Mouse (Mus musculus): ENCODE measurements around the gene Prss22. TPM values are rescaled to one million over a fixed set of nuclear protein-coding genes. Genes with fewer than 3 reads are reported as not detected.

Gene Prss22
- polyA plus RNA-seq, 1 experiment from 2014 or later, result 2.5 TPM

Small RNA genes lying within 50 kb of the gene (microRNA-seq; reads per million reads assigned to microRNA genes)
- gene Gm27700, result not detected

Other genes starting within 250 kb of the Prss22 start
- gene Flywch1, start 226.5 kb downstream of the Prss22 start, polyA plus RNA-seq (2015; fragmentation: Nextera tagmentation; extraction: Ambion mirVana), result 90.2 and 95.6 TPM in 2 replicates
- gene Flywch2, start 212.0 kb downstream of the Prss22 start, polyA plus RNA-seq (2015; fragmentation: Nextera tagmentation; extraction: Ambion mirVana), result 54.1 and 65.1 TPM in 2 replicates
- gene Srrm2, start 207.6 kb downstream of the Prss22 start, polyA plus RNA-seq (2015; fragmentation: Nextera tagmentation; extraction: Ambion mirVana), result 616 and 642 TPM in 2 replicates
- 1,169 and 1,240 TPM in 2 replicates for gene Elob, start 169.0 kb downstream of the Prss22 start, polyA plus RNA-seq (2015; fragmentation: Nextera tagmentation; extraction: Ambion mirVana)
- gene Prss33, start 162.0 kb downstream of the Prss22 start, polyA plus RNA-seq (2015; fragmentation: Nextera tagmentation; extraction: Ambion mirVana), result 0.38 and 0.48 TPM in 2 replicates
- 0.78 TPM in 1 of 2 replicates, not detected in the other for gene Prss32, start 154.2 kb downstream of the Prss22 start, polyA plus RNA-seq (2015; fragmentation: Nextera tagmentation; extraction: Ambion mirVana)
- 2.0 TPM in 2 replicates for gene Prss41, start 153.9 kb downstream of the Prss22 start, polyA plus RNA-seq (2015; fragmentation: Nextera tagmentation; extraction: Ambion mirVana)
- not detected in 2 replicates for gene Prss21, start 130.0 kb downstream of the Prss22 start, polyA plus RNA-seq (2015; fragmentation: Nextera tagmentation; extraction: Ambion mirVana)
- not detected in 2 replicates for gene Dcpp1, start 117.2 kb downstream of the Prss22 start, polyA plus RNA-seq (2015; fragmentation: Nextera tagmentation; extraction: Ambion mirVana)
- not detected in 2 replicates for gene Dcpp2, start 117.2 kb downstream of the Prss22 start, polyA plus RNA-seq (2015; fragmentation: Nextera tagmentation; extraction: Ambion mirVana)
- gene Dcpp3, start 80.6 kb downstream of the Prss22 start, polyA plus RNA-seq (2015; fragmentation: Nextera tagmentation; extraction: Ambion mirVana), result not detected in 2 replicates
- not detected in 2 replicates for gene Sbp, start 56.4 kb downstream of the Prss22 start, polyA plus RNA-seq (2015; fragmentation: Nextera tagmentation; extraction: Ambion mirVana)
- gene Sbpl, start 42.8 kb downstream of the Prss22 start, polyA plus RNA-seq (2015; fragmentation: Nextera tagmentation; extraction: Ambion mirVana), result not detected in 2 replicates
- gene Prss30, start 17.5 kb downstream of the Prss22 start, polyA plus RNA-seq (2015; fragmentation: Nextera tagmentation; extraction: Ambion mirVana), result 0.18 TPM in 1 of 2 replicates, not detected in the other
- 0.28 and 0.38 TPM in 2 replicates for gene Prss27, start 40.0 kb upstream of the Prss22 start, polyA plus RNA-seq (2015; fragmentation: Nextera tagmentation; extraction: Ambion mirVana)
- gene Kctd5, start 75.4 kb upstream of the Prss22 start, polyA plus RNA-seq (2015; fragmentation: Nextera tagmentation; extraction: Ambion mirVana), result 69.1 and 78.9 TPM in 2 replicates
- 35.8 and 37.8 TPM in 2 replicates for gene Pdpk1, start 152.8 kb upstream of the Prss22 start, polyA plus RNA-seq (2015; fragmentation: Nextera tagmentation; extraction: Ambion mirVana)
- 34.1 and 41.4 TPM in 2 replicates for gene Amdhd2, start 165.7 kb upstream of the Prss22 start, polyA plus RNA-seq (2015; fragmentation: Nextera tagmentation; extraction: Ambion mirVana)
- 420 and 448 TPM in 2 replicates for gene Atp6v0c, start 171.6 kb upstream of the Prss22 start, polyA plus RNA-seq (2015; fragmentation: Nextera tagmentation; extraction: Ambion mirVana)
- 10.2 and 10.3 TPM in 2 replicates for gene Tbc1d24, start 207.5 kb upstream of the Prss22 start, polyA plus RNA-seq (2015; fragmentation: Nextera tagmentation; extraction: Ambion mirVana)
- gene Ntn3, start 211.4 kb upstream of the Prss22 start, polyA plus RNA-seq (2015; fragmentation: Nextera tagmentation; extraction: Ambion mirVana), result 13.0 and 14.0 TPM in 2 replicates
- gene Tedc2, start 222.8 kb upstream of the Prss22 start, polyA plus RNA-seq (2015; fragmentation: Nextera tagmentation; extraction: Ambion mirVana), result 15.7 and 16.3 TPM in 2 replicates

Data from embryonic facial prominence, embryonic 13.5 days (tissue).